Mouse (Mus musculus) kidney, postnatal 0 days (tissue): ENCODE measurements around the gene BC003965. TPM values are rescaled to one million over a fixed set of nuclear protein-coding genes. Genes with fewer than 3 reads are reported as not detected.
A peak's percentile ranks its signal among the peaks of the same experiment; 100 is the strongest.
"Not testable (repeated sequence)": the region's sequence is repeated elsewhere in the genome, so short reads cannot be mapped to it uniquely, and the experiment has no call there.

Experiments
- ATAC-seq: fragments of 200-750 bp; cut with Nextera tagmentation; replicated peaks from 2 replicates; pipeline ENCODE4 v1.8.0; 2017; ENCODE audit warnings: low read depth, moderate number of reproducible peaks, moderate TSS enrichment, moderate library complexity; ENCODE audit not compliant: low FRiP score
- DNase-seq: peaks from one replicate; pipeline ENCODE4 v3.0.0-alpha.2; 2016; ENCODE audit warnings: low spot score
- H3K27ac ChIP-seq: fragments of 300-500 bp; sonication (generic); 2 replicates; pipeline ENCODE4 v1.5.1; 2014; ENCODE audit warnings: mild to moderate bottlenecking
- H3K27me3 ChIP-seq: fragments of 300-500 bp; sonication (generic); 2 replicates; pipeline ENCODE4 v1.6.1; 2014; ENCODE audit warnings: low read length, mixed read lengths; ENCODE audit not compliant: insufficient read depth
- H3K36me3 ChIP-seq: fragments of 300-500 bp; sonication (generic); 2 replicates; pipeline ENCODE4 v1.6.1; 2014; ENCODE audit warnings: low read length, mixed read lengths; ENCODE audit not compliant: insufficient read depth
- H3K4me1 ChIP-seq: fragments of 300-500 bp; sonication (generic); replicated peaks from 2 replicates; pipeline ENCODE4 v1.6.1; 2014; ENCODE audit warnings: antibody characterized with exemption, low read length, mixed read lengths; ENCODE audit not compliant: insufficient read depth
- H3K4me2 ChIP-seq: fragments of 300-500 bp; sonication (generic); 2 replicates; pipeline ENCODE4 v1.6.1; 2014; ENCODE audit warnings: mild to moderate bottlenecking, low read length, moderate library complexity, mixed read lengths
- H3K4me3 ChIP-seq: fragments of 300-500 bp; sonication (generic); replicated peaks from 2 replicates; pipeline ENCODE4 v1.5.1; 2014; ENCODE audit warnings: low read depth, low read length
- H3K9ac ChIP-seq: fragments of 300-500 bp; sonication (generic); 2 replicates; pipeline ENCODE4 v1.6.1; 2014; ENCODE audit warnings: low read depth, low read length
- H3K9me3 ChIP-seq: fragments of 300-500 bp; sonication (generic); replicated peaks from 2 replicates; pipeline ENCODE4 v1.6.1; 2016; ENCODE audit warnings: low read length, inconsistent platforms, mixed read lengths
- CTCF ChIP-seq: IDR thresholded peaks from 2 replicates; pipeline ENCODE4 v1.5.1; 2016; ENCODE audit warnings: antibody characterized with exemption, low read depth, mild to moderate bottlenecking, moderate library complexity
- WGBS: fragments of 180-500 bp; shearing (Covaris S2); extraction: QIAGEN DNeasy Blood & Tissue Kit; methylation state at CpG from one replicate; pipeline ENCODE4 v1.1.7; 2014; 5-methylcytosine and 5-hydroxymethylcytosine counted together
- polyA plus RNA-seq: library from polyadenylated mRNA; unstranded; fragments of >200 nt; fragmentation: Nextera tagmentation; extraction: Ambion mirVana; gene quantifications from 2 replicates; pipeline ENCODE4 v1.2.1, GENCODE M21; 2015

Gene BC003965
- polyA plus RNA-seq, 1 experiment from 2014 or later, result 32.1 TPM

DNA sequence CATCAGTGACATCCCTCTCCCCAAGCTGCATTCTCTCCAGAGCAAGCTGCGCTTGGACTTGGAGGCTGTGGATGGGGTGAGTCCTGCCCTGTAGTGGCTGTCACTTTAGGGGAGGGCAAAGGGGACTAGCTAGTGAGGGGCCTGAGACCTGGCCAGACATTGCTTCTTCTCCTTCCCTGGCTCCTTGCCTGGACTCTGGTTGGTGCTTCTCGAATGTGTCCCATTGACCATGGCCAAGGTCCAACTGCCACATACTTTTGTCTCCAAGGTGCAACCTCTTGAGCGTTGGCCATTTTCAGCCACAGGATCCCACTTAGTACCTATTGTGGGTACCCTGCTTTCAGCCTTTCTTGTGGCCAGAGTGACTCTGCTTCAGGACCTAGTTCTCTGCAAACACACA is 46.3 kb downstream of the BC003965 start:
- Histone ChIP-seq H3K27ac (no peak overlapping the region), H3K9ac (no peak overlapping the region), H3K4me2 (no peak overlapping the region), H3K27me3 (no peaks in the 10 kb centered on the region), H3K4me3 (no peak overlapping the region), H3K4me1 (no peaks in the 10 kb centered on the region), H3K9me3 (no peaks in the 10 kb centered on the region), H3K36me3 (peaks cover 28% of the 10 kb centered on the region)
- 97% methylated on average over 3 of the region's 3 CpGs for WGBS
- ATAC-seq, result no peak
- DNase-seq, result no peak
- no peak for TF ChIP-seq CTCF

DNA sequence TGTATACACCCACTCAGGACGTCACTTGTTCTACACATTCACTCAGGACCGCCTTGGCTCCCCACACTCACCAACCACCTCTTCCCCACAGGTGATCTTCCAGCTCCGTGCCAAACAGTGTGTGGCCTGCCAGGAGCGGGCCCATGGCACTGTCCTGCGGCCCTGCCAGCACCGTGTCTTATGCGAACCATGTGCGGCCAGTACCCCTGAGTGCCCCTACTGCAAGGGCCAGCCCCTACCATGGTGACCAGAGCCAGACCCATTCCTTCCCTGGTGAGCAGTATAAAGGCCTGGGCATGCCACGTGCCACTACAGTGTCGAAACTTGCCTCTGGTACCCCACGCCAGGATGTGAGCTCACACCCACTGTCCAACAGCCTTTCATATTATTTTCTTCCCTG is 47.3 kb downstream of the BC003965 start:
- 0 out of 2 replicates have a peak, but pooled peaks have one; percentile 19 for ATAC-seq
- peaks cover 30% of the 10 kb centered on the region for H3K36me3 ChIP-seq
- WGBS, result 93% methylated on average over 3 of the region's 11 CpGs

DNA sequence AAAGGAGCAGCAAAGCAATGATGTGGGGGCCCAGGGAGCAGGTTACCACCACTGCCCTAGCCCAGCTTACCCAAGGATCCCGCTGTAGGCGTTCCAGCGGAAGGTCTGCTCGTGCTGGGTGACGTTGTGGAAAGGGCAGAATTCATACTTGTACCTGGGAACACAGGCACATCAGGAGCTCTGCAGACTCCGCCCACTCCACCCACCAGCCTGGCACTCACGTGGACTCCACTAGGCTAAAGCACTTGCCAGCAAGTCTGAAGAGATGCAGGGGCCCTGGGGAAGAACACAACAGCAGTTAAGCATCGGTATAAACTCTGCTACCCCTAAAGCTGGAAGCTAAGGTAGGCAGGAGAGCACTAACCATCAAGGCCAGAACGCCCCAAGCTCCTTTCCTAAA is 51.3 kb downstream of the BC003965 start:
- WGBS, result 85% methylated on average over 9 of the region's 9 CpGs
- Histone ChIP-seq H3K4me1 (peaks cover 6% of the 10 kb centered on the region; the same call in 1 of the 2 replicates), H3K4me2 (no peak overlapping the region), H3K4me3 (no peak overlapping the region), H3K9me3 (no peaks in the 10 kb centered on the region), H3K27ac (no peak overlapping the region), H3K9ac (no peak overlapping the region), H3K36me3 (peaks cover 14% of the 10 kb centered on the region), H3K27me3 (no peaks in the 10 kb centered on the region)
- DNase-seq (no peak), ATAC-seq (no peak)
- TF ChIP-seq CTCF, result no peak

More for the DNA sequence above, 47.3 kb downstream of the BC003965 start:
- not testable (repeated sequence) for H3K9me3 ChIP-seq, H3K27ac ChIP-seq, H3K27me3 ChIP-seq, H3K9ac ChIP-seq, DNase-seq, H3K4me1 ChIP-seq, H3K4me3 ChIP-seq, H3K4me2 ChIP-seq

Other genes with a start within 250 kb of the BC003965 start
- 12.7 and 13.7 TPM in 2 replicates for gene Mapk8ip3, start 247.6 kb upstream of the BC003965 start, polyA plus RNA-seq
- 95.0 and 108 TPM in 2 replicates for gene Jpt2, start 223.9 kb upstream of the BC003965 start, polyA plus RNA-seq
- gene Cramp1l, start 168.8 kb upstream of the BC003965 start, polyA plus RNA-seq, result 3.4 and 4.5 TPM in 2 replicates
- gene Ift140, start 168.5 kb upstream of the BC003965 start, polyA plus RNA-seq, result 10.1 and 10.9 TPM in 2 replicates
- gene Tmem204, start 101.0 kb upstream of the BC003965 start, polyA plus RNA-seq, result 54.5 and 59.9 TPM in 2 replicates
- gene Telo2, start 68.6 kb upstream of the BC003965 start, polyA plus RNA-seq, result 24.2 and 24.7 TPM in 2 replicates
- gene Ptx4, start 63.8 kb upstream of the BC003965 start, polyA plus RNA-seq, result not detected in 2 replicates
- 14.7 and 17.2 TPM in 2 replicates for gene Clcn7, start 51.2 kb upstream of the BC003965 start, polyA plus RNA-seq
- not detected in 2 replicates for gene Ccdc154, start 22.1 kb upstream of the BC003965 start, polyA plus RNA-seq
- not detected in 2 replicates for gene Gm38655, start 9.1 kb upstream of the BC003965 start, polyA plus RNA-seq
- gene Unkl, start 3.8 kb downstream of the BC003965 start, polyA plus RNA-seq, result 7.0 and 7.5 TPM in 2 replicates
- 68.8 and 71.2 TPM in 2 replicates for gene Gnptg, start 55.6 kb downstream of the BC003965 start, polyA plus RNA-seq
- 50.1 and 52.3 TPM in 2 replicates for gene Tsr3, start 55.6 kb downstream of the BC003965 start, polyA plus RNA-seq
- gene Baiap3, start 71.8 kb downstream of the BC003965 start, polyA plus RNA-seq, result 1.0 and 1.5 TPM in 2 replicates
- 501 and 544 TPM in 2 replicates for gene Ube2i, start 90.1 kb downstream of the BC003965 start, polyA plus RNA-seq
- 0.09 and 0.18 TPM in 2 replicates for gene Prss34, start 113.8 kb downstream of the BC003965 start, polyA plus RNA-seq
- gene Prss28, start 124.1 kb downstream of the BC003965 start, polyA plus RNA-seq, result not detected in 2 replicates
- gene Prss29, start 134.1 kb downstream of the BC003965 start, polyA plus RNA-seq, result not detected in 2 replicates
- 0.19 and 0.55 TPM in 2 replicates for gene Tpsab1, start 161.0 kb downstream of the BC003965 start, polyA plus RNA-seq
- 1.5 and 4.2 TPM in 2 replicates for gene Tpsb2, start 181.8 kb downstream of the BC003965 start, polyA plus RNA-seq
- gene Tpsg1, start 184.7 kb downstream of the BC003965 start, polyA plus RNA-seq, result 0.18 and 0.41 TPM in 2 replicates
- gene Cacna1h, start 249.2 kb downstream of the BC003965 start, polyA plus RNA-seq, result 1.2 and 1.7 TPM in 2 replicates